In genomic region chr2:16696390-16696789, GRCm38 (mm10) we compare ENCODE assay signal across 26 mouse cellular contexts.
DNase-seq lines count a peak whose midpoint lies in the region; ATAC-seq and TF ChIP-seq lines count a peak whose summit lies in the region.
"Had no signal": no experiment of that assay in that cellular context is flagged by ENCODE, and none has a peak within 500 bp of the region (broad histone marks: within the 10 kb centered on the region; RNA-seq: fewer than 3 reads in every experiment).

No protein-coding gene starts in this region.

- peak; percentile 38; the same call in 1 of the 2 replicates for TF ChIP-seq EP300 in lung, postnatal 0 days (IDR thresholded peaks at IDR 0.05)

- ATAC-seq in lung, embryonic 15.5 days (ENCODE audit: borderline replicate concordance, extremely low read depth, low FRiP score, low TSS enrichment), result no peak
- ATAC-seq in lung, postnatal 0 days, result peak; percentile 48; the same call in 1 of the 2 replicates
- ATAC-seq: CD4-positive, CD25-positive, alpha-beta regulatory T cell, adult 4 months; forebrain, embryonic 14.5 days; forebrain, postnatal 0 days had no signal

- no peaks in the 10 kb centered on the region for H3K36me3 ChIP-seq in lung, embryonic 15.5 days
- no peaks in the 10 kb centered on the region for H3K36me3 ChIP-seq in lung, postnatal 0 days (ENCODE audit: insufficient read depth, low read length)
- H3K36me3 ChIP-seq: embryonic facial prominence, embryonic 12.5 days; embryonic facial prominence, embryonic 15.5 days; heart, embryonic 13.5 days had no signal

- H3K9me3 ChIP-seq in lung, embryonic 15.5 days, result no peaks in the 10 kb centered on the region
- no peaks in the 10 kb centered on the region for H3K9me3 ChIP-seq in lung, postnatal 0 days (ENCODE audit: low read length)
- H3K9me3 ChIP-seq: embryonic facial prominence, embryonic 12.5 days; embryonic facial prominence, embryonic 15.5 days; heart, embryonic 13.5 days had no signal

- no peak overlapping the region for H3K4me3 ChIP-seq in lung, embryonic 15.5 days
- no peak overlapping the region for H3K4me3 ChIP-seq in lung, postnatal 0 days (ENCODE audit: low read depth, low read length)
- H3K4me3 ChIP-seq in cerebellum, adult 2 months (replicated peaks; ENCODE audit: insufficient read depth, low read depth, low read length), result no peak overlapping the region
- H3K4me3 ChIP-seq: embryonic facial prominence, embryonic 12.5 days; embryonic facial prominence, embryonic 15.5 days; gastrocnemius, adult 2 months; heart, embryonic 13.5 days had no signal

- H3K27ac ChIP-seq in lung, embryonic 15.5 days, result 0 out of 2 replicates have a peak overlapping the region, but pooled peaks have one; percentile 5
- H3K27ac ChIP-seq in lung, postnatal 0 days (ENCODE audit: low read length), result no peak overlapping the region
- H3K27ac ChIP-seq in cerebellum, adult 2 months (ENCODE audit: insufficient read depth, low read length), result no peak overlapping the region
- H3K27ac ChIP-seq: embryonic facial prominence, embryonic 12.5 days; embryonic facial prominence, embryonic 15.5 days; gastrocnemius, adult 2 months; heart, embryonic 13.5 days; hindbrain, embryonic 14.5 days had no signal

- no peak for DNase-seq in lung, postnatal 4 days
- DNase-seq in lung, postnatal 0 days (ENCODE audit: low spot score), result peak; percentile 62
- DNase-seq in lung, postnatal 10 days, result peak; percentile 7
- peak; percentile 9 for DNase-seq in retina, embryonic 14.5 days (ENCODE audit: low spot score)
- no peak for DNase-seq in testis, postnatal 10 days (ENCODE audit: low spot score)
- DNase-seq in layer of hippocampus, adult 9-10 months (ENCODE audit: low spot score), result no peak
- no peak for DNase-seq in cerebellum, adult 2 months
- DNase-seq: adrenal gland, adult 2 months; adrenal gland, postnatal 14 days; cerebellum, adult 11 months; cerebellum, adult 8-10 months; cerebellum, postnatal 10 days; cerebellum, postnatal 36 days; forebrain, postnatal 0 days; gastrocnemius, adult 2 months; gastrocnemius, postnatal 25 days; heart, adult 18-20 months; heart, postnatal 14 days; heart, postnatal 4 days had no signal

- 32% methylated on average over 2 of the region's 2 CpGs for WGBS in lung, embryonic 15.5 days
- WGBS in lung, postnatal 0 days, result 37% methylated on average over 2 of the region's 2 CpGs
- 36% methylated on average over 2 of the region's 2 CpGs for WGBS in cerebellum, adult 2 months

- TF ChIP-seq CTCF in lung, postnatal 0 days (IDR thresholded peaks at IDR 0.05), result no peak
- TF ChIP-seq CTCF in cerebellum, adult 2 months (IDR thresholded peaks at IDR 0.05; ENCODE audit: borderline replicate concordance, insufficient read depth, low read depth, low read length), result no peak

- no peak overlapping the region for H3K4me2 ChIP-seq in lung, embryonic 15.5 days
- H3K4me2 ChIP-seq in lung, postnatal 0 days (replicated peaks; ENCODE audit: low read depth, low read length), result no peak overlapping the region
- H3K4me2 ChIP-seq: embryonic facial prominence, embryonic 12.5 days; embryonic facial prominence, embryonic 15.5 days; heart, embryonic 13.5 days; hindbrain, embryonic 14.5 days had no signal

- no peaks in the 10 kb centered on the region for H3K27me3 ChIP-seq in lung, embryonic 15.5 days
- H3K27me3 ChIP-seq in lung, postnatal 0 days (replicated peaks; ENCODE audit: insufficient read depth, low read length), result no peaks in the 10 kb centered on the region
- H3K27me3 ChIP-seq in cerebellum, adult 2 months (ENCODE audit: control insufficient read depth, insufficient read depth, low read length), result no peaks in the 10 kb centered on the region
- H3K27me3 ChIP-seq: embryonic facial prominence, embryonic 12.5 days; embryonic facial prominence, embryonic 15.5 days; heart, embryonic 13.5 days had no signal

- TF ChIP-seq POLR2A in cerebellum, adult 2 months (IDR thresholded peaks at IDR 0.05; ENCODE audit: borderline replicate concordance, insufficient read depth, low read length), result no peak

- 0 out of 2 replicates have a peak, but pooled peaks cover 3% of the 10 kb centered on the region for H3K4me1 ChIP-seq in lung, embryonic 15.5 days
- no peaks in the 10 kb centered on the region for H3K4me1 ChIP-seq in lung, postnatal 0 days (ENCODE audit: insufficient read depth, low read depth, low read length)
- H3K4me1 ChIP-seq in cerebellum, adult 2 months (ENCODE audit: control insufficient read depth, insufficient read depth, low read length), result no peaks in the 10 kb centered on the region
- H3K4me1 ChIP-seq: embryonic facial prominence, embryonic 12.5 days; embryonic facial prominence, embryonic 15.5 days; heart, embryonic 13.5 days had no signal

- H3K9ac ChIP-seq in lung, embryonic 15.5 days, result no peak overlapping the region
- H3K9ac ChIP-seq in lung, postnatal 0 days (replicated peaks; ENCODE audit: low read depth), result no peak overlapping the region
- H3K9ac ChIP-seq: embryonic facial prominence, embryonic 12.5 days; embryonic facial prominence, embryonic 15.5 days; forebrain, postnatal 0 days; heart, embryonic 13.5 days; hindbrain, embryonic 14.5 days had no signal

Comparison
In these comparisons a context has a peak if more than half of its experiments do, and no peak if none do; other contexts are left out.
1. DNase-seq: peak in lung, postnatal 0 days (single experiment), lung, postnatal 10 days (single experiment) and retina, embryonic 14.5 days (single experiment); none in lung, postnatal 4 days (0 of 2), testis, postnatal 10 days (single experiment), layer of hippocampus, adult 9-10 months (single experiment) and cerebellum, adult 2 months (0 of 2).